Comparison of ENCODE assay signal across 25 mouse cellular contexts in the genomic region with DNA sequence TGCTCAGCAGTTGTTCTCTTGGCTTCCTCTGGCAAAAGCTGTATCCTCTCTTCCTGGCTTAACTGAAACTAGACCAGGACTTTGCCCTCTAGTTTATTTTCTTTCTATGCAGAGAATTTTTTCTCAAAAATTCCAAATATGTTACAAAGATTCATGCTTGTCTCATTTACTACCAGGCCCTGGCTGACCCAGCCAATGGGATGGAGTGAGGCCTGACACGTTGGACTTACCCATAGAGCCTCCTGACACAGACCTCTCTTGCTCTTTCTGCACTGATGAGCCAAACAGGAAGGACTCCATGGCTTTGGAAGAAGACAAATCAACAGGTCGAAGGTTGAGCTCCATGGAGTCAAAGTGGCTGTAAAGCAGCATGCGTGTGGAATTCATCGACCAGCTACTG.
DNase-seq lines count a peak whose midpoint lies in the region; ATAC-seq and TF ChIP-seq lines count a peak whose summit lies in the region.
"Had no signal": no experiment of that assay in that cellular context is flagged by ENCODE, and none has a peak within 500 bp of the region (broad histone marks: within the 10 kb centered on the region; RNA-seq: fewer than 3 reads in every experiment).

No protein-coding gene starts in this region.

- no peak for TF ChIP-seq CTCF in kidney, adult 2 months (conservative IDR thresholded peaks at IDR 0.05; ENCODE audit: insufficient read depth, insufficient read length, low read depth, low read length)

- ATAC-seq in kidney, embryonic 16.5 days (ENCODE audit: low FRiP score, low TSS enrichment) = no peak
- no peak for ATAC-seq in inflammation-experienced regulatory T-cells, adult 6 months
- ATAC-seq: forebrain, embryonic 15.5 days; liver, postnatal 0 days; lung, postnatal 0 days had no signal

- H3K9me3 ChIP-seq in kidney, embryonic 16.5 days (ENCODE audit: low read length) = no peaks in the 10 kb centered on the region
- H3K9me3 ChIP-seq: embryonic facial prominence, embryonic 10.5 days; forebrain, embryonic 15.5 days; heart, embryonic 12.5 days; hindbrain, embryonic 12.5 days; limb, embryonic 10.5 days; midbrain, embryonic 12.5 days had no signal

- TF ChIP-seq POLR2A in kidney, adult 2 months (IDR thresholded peaks at IDR 0.05; ENCODE audit: low read depth, low read length) = no peak

- peak; percentile 28 for DNase-seq in embryo, embryonic 10 days (ENCODE audit: low spot score)
- DNase-seq in embryo, embryonic 9.5 days (ENCODE audit: extremely low spot score) = no peak
- DNase-seq in kidney, adult 2 months = peak; percentile 68
- DNase-seq in kidney, postnatal 14 days = peak; percentile 51
- no peak for DNase-seq in spleen, postnatal 10 days (ENCODE audit: low spot score in 2 of 2)
- DNase-seq in thymus, postnatal 14 days = no peak
- DNase-seq: adrenal gland, postnatal 10 days; cerebellum, adult 18-20 months; cerebellum, postnatal 25 days; gastrocnemius, postnatal 10 days; heart, postnatal 14 days; liver; liver, postnatal 0 days; right cerebral cortex, postnatal 25 days; thymus, postnatal 36 days had no signal

- peaks cover 3% of the 10 kb centered on the region; the same call in 1 of the 2 replicates for H3K4me1 ChIP-seq in kidney, adult 2 months (ENCODE audit: control insufficient read depth, insufficient read depth, low read length)
- no peaks in the 10 kb centered on the region for H3K4me1 ChIP-seq in kidney, embryonic 16.5 days (ENCODE audit: insufficient read depth, low read length)
- H3K4me1 ChIP-seq: heart, embryonic 12.5 days; hindbrain, embryonic 12.5 days; limb, embryonic 10.5 days; midbrain, embryonic 12.5 days had no signal

- H3K36me3 ChIP-seq in kidney, adult 2 months (ENCODE audit: control insufficient read depth, insufficient read depth, low read length) = no peaks in the 10 kb centered on the region
- no peaks in the 10 kb centered on the region for H3K36me3 ChIP-seq in kidney, embryonic 16.5 days (ENCODE audit: insufficient read depth, low read length)
- H3K36me3 ChIP-seq: embryonic facial prominence, embryonic 10.5 days; forebrain, embryonic 15.5 days; heart, embryonic 12.5 days; hindbrain, embryonic 12.5 days; limb, embryonic 10.5 days; midbrain, embryonic 12.5 days had no signal

- H3K4me3 ChIP-seq in kidney, adult 2 months (ENCODE audit: insufficient read depth, low read depth, low read length) = no peak overlapping the region
- H3K4me3 ChIP-seq in kidney, embryonic 16.5 days (ENCODE audit: low read length) = no peak overlapping the region
- H3K4me3 ChIP-seq: embryonic facial prominence, embryonic 10.5 days; forebrain, embryonic 15.5 days; heart, embryonic 12.5 days; hindbrain, embryonic 12.5 days; layer of hippocampus, adult 2 months; limb, embryonic 10.5 days; midbrain, embryonic 12.5 days had no signal

- H3K4me2 ChIP-seq in kidney, embryonic 16.5 days (replicated peaks; ENCODE audit: low read depth, low read length) = no peak overlapping the region
- H3K4me2 ChIP-seq: forebrain, embryonic 15.5 days; heart, embryonic 12.5 days; hindbrain, embryonic 12.5 days; midbrain, embryonic 12.5 days had no signal

- no peak overlapping the region for H3K9ac ChIP-seq in kidney, embryonic 16.5 days (replicated peaks; ENCODE audit: low read length)
- H3K9ac ChIP-seq: forebrain, embryonic 15.5 days; heart, embryonic 12.5 days; hindbrain, embryonic 12.5 days; liver, postnatal 0 days; midbrain, embryonic 12.5 days had no signal

- no peak overlapping the region for H3K27ac ChIP-seq in kidney, adult 2 months (ENCODE audit: insufficient read depth, low read depth, low read length)
- H3K27ac ChIP-seq in kidney, embryonic 16.5 days (ENCODE audit: low read length) = no peak overlapping the region
- H3K27ac ChIP-seq: embryonic facial prominence, embryonic 10.5 days; forebrain, embryonic 15.5 days; hindbrain, embryonic 12.5 days; limb, embryonic 10.5 days; midbrain, embryonic 12.5 days had no signal

- H3K27me3 ChIP-seq in kidney, adult 2 months (replicated peaks; ENCODE audit: control insufficient read depth, insufficient read depth, low read length) = no peaks in the 10 kb centered on the region
- no peaks in the 10 kb centered on the region for H3K27me3 ChIP-seq in kidney, embryonic 16.5 days (ENCODE audit: insufficient read depth, low read length)
- H3K27me3 ChIP-seq: forebrain, embryonic 15.5 days; heart, embryonic 12.5 days; hindbrain, embryonic 12.5 days; midbrain, embryonic 12.5 days had no signal

- 42% methylated on average over 4 of the region's 4 CpGs for WGBS in kidney, adult 2 months
- 65% methylated on average over 4 of the region's 4 CpGs for WGBS in kidney, embryonic 16.5 days

Comparison
In these comparisons a context has a peak if more than half of its experiments do, and no peak if none do; other contexts are left out.
1. DNase-seq: peak in embryo, embryonic 10 days (single experiment), kidney, adult 2 months (single experiment) and kidney, postnatal 14 days (single experiment); none in embryo, embryonic 9.5 days (single experiment), spleen, postnatal 10 days (0 of 2) and thymus, postnatal 14 days (single experiment).